Mouse (Mus musculus) liver, embryonic 16.5 days (tissue): ENCODE measurements around the gene Rab11fip4. TPM values are rescaled to one million over a fixed set of nuclear protein-coding genes. Genes with fewer than 3 reads are reported as not detected.
A peak's percentile ranks its signal among the peaks of the same experiment; 100 is the strongest.

Source experiments
- ATAC-seq: fragments of 200-750 bp; cut with Nextera tagmentation; 2 replicates; pipeline ENCODE4 v1.8.0; 2017; ENCODE audit warnings: low read depth, mild to moderate bottlenecking, moderate number of reproducible peaks, moderate library complexity
- H3K27ac ChIP-seq: fragments of 300-500 bp; sonication (generic); 2 replicates; pipeline ENCODE4 v1.5.1; 2014; ENCODE audit warnings: mild to moderate bottlenecking, low read length
- H3K27me3 ChIP-seq: fragments of 300-500 bp; sonication (generic); 2 replicates; pipeline ENCODE4 v1.6.1; 2014; ENCODE audit warnings: low read depth, low read length, mixed read lengths; ENCODE audit not compliant: control insufficient read depth, insufficient read depth
- H3K36me3 ChIP-seq: fragments of 300-500 bp; sonication (generic); 2 replicates; pipeline ENCODE4 v1.6.1; 2014; ENCODE audit warnings: mild to moderate bottlenecking; ENCODE audit not compliant: control insufficient read depth, insufficient read depth
- H3K4me1 ChIP-seq: fragments of 300-500 bp; sonication (generic); 2 replicates; pipeline ENCODE4 v1.6.1; 2014; ENCODE audit warnings: low read depth, low read length, mixed read lengths; ENCODE audit not compliant: control insufficient read depth
- H3K4me2 ChIP-seq: fragments of 300-500 bp; sonication (generic); 2 replicates; pipeline ENCODE4 v1.6.1; 2014; ENCODE audit warnings: low read depth, low read length, mixed read lengths
- H3K4me3 ChIP-seq: fragments of 300-500 bp; sonication (generic); 2 replicates; pipeline ENCODE4 v1.5.1; 2014; ENCODE audit warnings: low read depth, mild to moderate bottlenecking, low read length
- H3K9ac ChIP-seq: fragments of 300-500 bp; sonication (generic); 2 replicates; pipeline ENCODE4 v1.6.1; 2014; ENCODE audit warnings: low read depth, low read length
- H3K9me3 ChIP-seq: fragments of 300-500 bp; sonication (generic); replicated peaks from 2 replicates; pipeline ENCODE4 v1.6.1; 2016; ENCODE audit warnings: low read length; ENCODE audit not compliant: control insufficient read depth
- WGBS: fragments of 180-500 bp; shearing (Covaris S2); extraction: QIAGEN DNeasy Blood & Tissue Kit; methylation state at CpG from one replicate; pipeline ENCODE4 v1.1.7; 2014; ENCODE audit not compliant: insufficient replicate concordance; 5-methylcytosine and 5-hydroxymethylcytosine counted together
- polyA plus RNA-seq: library from polyadenylated mRNA; unstranded; fragments of >200 nt; fragmentation: Nextera tagmentation; extraction: Ambion mirVana; gene quantifications from 2 replicates; pipeline ENCODE4 v1.2.1, GENCODE M21; 2015

The Rab11fip4 gene
- polyA plus RNA-seq, 1 experiment from 2014 or later: 1.3 TPM

DNA sequence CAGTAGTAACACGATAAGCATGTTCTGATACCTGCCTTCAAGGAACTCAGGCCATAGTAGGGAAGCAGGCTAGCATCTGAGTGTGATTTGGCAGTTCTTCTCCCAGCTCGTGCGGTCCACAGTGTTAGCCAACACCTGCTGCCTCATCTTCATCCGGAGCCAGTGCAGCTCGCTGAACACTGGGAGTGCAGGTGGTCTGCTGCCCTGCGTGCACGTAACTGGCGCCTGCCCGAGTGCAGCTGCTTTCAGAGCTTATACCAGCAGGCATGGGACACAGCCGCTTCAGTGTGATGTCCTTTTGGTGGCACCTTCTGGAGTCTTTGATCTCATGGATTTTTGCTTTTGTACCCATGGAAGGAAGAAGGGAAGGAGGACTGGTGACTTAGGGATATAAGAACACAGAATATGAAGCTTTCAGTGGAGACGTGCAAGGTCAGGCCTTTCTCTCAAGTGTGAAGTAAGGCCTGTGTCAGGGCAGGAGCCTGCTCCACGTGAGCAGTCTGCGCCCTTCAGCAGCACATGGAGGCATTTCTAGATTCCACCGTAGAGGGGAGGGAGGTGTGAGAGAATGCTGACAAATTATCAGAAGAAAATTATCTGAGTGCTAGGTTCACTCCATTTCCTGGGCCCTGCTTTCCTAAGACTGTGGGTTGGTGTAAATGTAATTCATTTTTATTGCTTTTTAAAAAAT lies 15.5 kb upstream of the Rab11fip4 start:
- Histone ChIP-seq H3K36me3 (no peaks in the 10 kb centered on the region), H3K9me3 (no peaks in the 10 kb centered on the region), H3K4me2 (no peak overlapping the region), H3K27ac (no peak overlapping the region), H3K27me3 (no peaks in the 10 kb centered on the region), H3K4me1 (peaks cover 3% of the 10 kb centered on the region), H3K4me3 (no peak overlapping the region), H3K9ac (no peak overlapping the region)
- no peak for ATAC-seq
- WGBS: 82% methylated on average over 14 of the region's 14 CpGs

DNA sequence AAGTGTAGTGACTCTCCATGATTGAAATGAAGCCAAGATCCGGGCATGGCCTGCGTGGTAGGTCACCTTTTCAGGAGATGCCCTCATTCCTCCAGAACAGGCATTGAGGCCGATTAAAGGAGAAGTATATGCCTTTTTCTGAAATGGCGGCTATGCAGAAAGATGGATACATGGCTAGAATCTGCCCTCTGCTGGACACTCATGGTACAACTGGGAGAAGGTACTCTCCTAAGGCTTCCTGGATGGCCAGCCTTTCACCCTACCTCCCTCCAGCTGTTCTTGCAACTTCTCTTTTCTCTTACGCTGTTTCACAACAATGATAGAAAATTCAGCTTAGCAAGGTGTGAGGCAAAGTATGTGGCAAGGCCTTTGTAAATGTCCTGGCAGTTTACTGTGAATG lies 13.3 kb upstream of the Rab11fip4 start:
- no peak overlapping the region for H3K27ac ChIP-seq
- no peaks in the 10 kb centered on the region for H3K9me3 ChIP-seq
- 20% methylated on average over 5 of the region's 5 CpGs for WGBS
- no peaks in the 10 kb centered on the region for H3K36me3 ChIP-seq
- H3K4me3 ChIP-seq: no peak overlapping the region
- H3K9ac ChIP-seq: no peak overlapping the region
- peak; percentile 53; the same call in 1 of the 2 replicates for ATAC-seq
- H3K27me3 ChIP-seq: no peaks in the 10 kb centered on the region
- peaks cover 3% of the 10 kb centered on the region for H3K4me1 ChIP-seq
- H3K4me2 ChIP-seq: no peak overlapping the region

DNA sequence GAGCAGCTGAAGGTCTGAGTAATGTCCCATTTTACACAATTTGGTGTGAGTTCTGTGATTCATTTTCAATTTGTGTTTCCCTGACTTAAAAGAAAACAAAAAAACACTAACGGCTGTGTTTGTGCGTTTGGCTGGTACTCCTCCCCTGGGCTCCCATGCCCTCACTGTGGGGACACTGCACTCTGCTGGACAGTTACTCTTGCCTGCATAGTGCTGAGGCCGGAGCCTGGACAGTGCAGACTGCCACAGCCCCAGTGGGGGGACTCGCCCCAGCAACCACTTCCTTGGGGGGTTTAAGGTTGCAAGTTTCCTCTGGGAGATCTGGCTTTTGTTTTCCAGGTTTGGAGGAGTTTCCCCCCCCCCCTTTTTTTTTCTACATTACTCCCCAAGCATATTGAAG lies 10.4 kb upstream of the Rab11fip4 start:
- no peak overlapping the region for H3K9ac ChIP-seq
- no peak for ATAC-seq
- no peak overlapping the region for H3K4me2 ChIP-seq
- no peaks in the 10 kb centered on the region for H3K27me3 ChIP-seq
- H3K27ac ChIP-seq: no peak overlapping the region
- WGBS: 50% methylated on average over 4 of the region's 4 CpGs
- H3K9me3 ChIP-seq: no peaks in the 10 kb centered on the region
- no peak overlapping the region for H3K4me3 ChIP-seq
- peaks cover 3% of the 10 kb centered on the region for H3K4me1 ChIP-seq
- no peaks in the 10 kb centered on the region for H3K36me3 ChIP-seq

DNA sequence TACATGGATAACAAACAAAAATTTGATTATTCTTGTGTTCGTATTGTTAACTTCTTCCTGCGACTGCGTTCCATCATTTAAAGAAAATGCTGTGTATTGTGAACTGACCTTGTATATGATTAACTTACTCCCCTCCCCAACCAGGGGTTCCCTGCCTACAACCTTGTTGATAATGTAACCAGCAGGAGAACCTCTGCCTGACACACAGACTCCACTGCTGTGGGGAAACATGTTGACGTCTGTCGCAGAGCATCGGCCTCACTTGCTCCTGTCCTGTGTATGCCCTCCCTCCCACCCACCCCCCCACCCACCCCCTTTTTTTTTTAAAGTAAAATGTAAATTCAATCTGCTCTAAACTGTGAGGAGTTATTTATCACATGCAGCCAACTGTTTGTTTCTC lies 9.8 kb upstream of the Rab11fip4 start:
- WGBS: 60% methylated on average over 6 of the region's 6 CpGs
- Histone ChIP-seq H3K27ac (no peak overlapping the region), H3K9ac (no peak overlapping the region), H3K4me1 (peaks cover 3% of the 10 kb centered on the region), H3K36me3 (no peaks in the 10 kb centered on the region), H3K27me3 (no peaks in the 10 kb centered on the region), H3K4me3 (no peak overlapping the region), H3K4me2 (no peak overlapping the region), H3K9me3 (no peaks in the 10 kb centered on the region)
- ATAC-seq: peak; percentile 50; the same call in 1 of the 2 replicates

DNA sequence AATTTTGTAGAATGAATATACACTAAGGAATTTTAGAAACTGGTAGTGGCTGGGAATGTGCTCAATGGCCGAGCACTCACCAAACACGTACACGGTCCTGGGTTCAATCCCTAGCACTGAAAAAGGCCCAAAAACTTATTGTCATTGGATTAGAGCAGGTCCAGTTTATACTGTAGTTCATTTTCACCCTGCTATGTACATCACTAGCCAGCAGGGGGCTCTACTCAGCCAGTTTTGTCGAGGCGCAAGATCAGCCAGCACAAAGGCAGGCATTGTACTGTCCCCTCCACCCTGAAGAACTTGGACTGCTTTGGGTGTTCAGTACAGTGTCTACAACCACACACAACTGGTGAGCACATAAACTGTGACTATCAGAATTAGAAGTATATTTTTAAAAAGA lies 6.8 kb upstream of the Rab11fip4 start:
- no peak for ATAC-seq
- no peaks in the 10 kb centered on the region for H3K9me3 ChIP-seq
- peaks cover 3% of the 10 kb centered on the region for H3K4me1 ChIP-seq
- H3K27ac ChIP-seq: no peak overlapping the region
- no peaks in the 10 kb centered on the region for H3K36me3 ChIP-seq
- H3K4me3 ChIP-seq: no peak overlapping the region
- H3K4me2 ChIP-seq: no peak overlapping the region
- no peak overlapping the region for H3K9ac ChIP-seq
- 4% methylated on average over 5 of the region's 5 CpGs for WGBS
- H3K27me3 ChIP-seq: peaks cover 10% of the 10 kb centered on the region

DNA sequence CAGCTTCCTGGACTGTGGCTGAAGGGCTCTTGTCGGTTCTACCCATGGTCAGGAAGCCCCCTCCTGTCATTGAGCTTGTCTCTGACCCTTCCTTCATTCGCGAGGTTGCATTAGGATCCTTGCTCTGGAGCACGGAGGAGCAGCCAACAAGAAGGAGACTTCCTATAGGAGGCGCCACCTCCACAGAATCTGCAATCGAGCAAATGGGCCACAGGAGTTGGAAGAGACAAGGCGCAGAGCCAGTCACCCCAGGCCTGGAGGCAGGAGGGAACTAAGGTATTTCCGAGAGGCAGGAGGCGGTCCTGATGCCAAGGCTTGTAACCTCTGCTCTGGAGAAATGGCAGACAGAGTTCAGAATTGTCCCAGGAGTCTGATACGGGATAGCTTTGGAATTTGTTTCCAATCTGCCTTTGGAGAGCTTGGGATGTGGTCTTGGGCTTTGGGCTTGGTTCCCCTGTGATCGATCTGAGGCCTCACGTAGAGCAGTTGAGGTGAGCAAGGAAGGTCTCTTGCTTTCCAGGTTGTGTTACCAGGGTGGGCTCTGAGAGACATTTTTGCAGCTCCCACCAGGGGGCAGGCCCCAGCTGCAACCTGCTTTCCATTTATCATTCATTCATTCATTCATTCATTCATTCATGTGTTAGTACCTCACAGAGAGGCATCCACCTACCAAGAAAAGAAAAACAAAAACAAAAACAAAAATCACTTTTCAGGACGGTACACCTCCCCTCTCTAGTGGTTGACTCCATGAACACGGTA lies 1.5 kb upstream of the Rab11fip4 start:
- H3K9ac ChIP-seq: no peak overlapping the region
- no peaks in the 10 kb centered on the region for H3K9me3 ChIP-seq
- H3K4me2 ChIP-seq: no peak overlapping the region
- 38% methylated on average over 14 of the region's 14 CpGs for WGBS
- ATAC-seq: no peak
- no peaks in the 10 kb centered on the region; the same call in 1 of the 2 replicates for H3K4me1 ChIP-seq
- H3K4me3 ChIP-seq: no peak overlapping the region
- peaks cover 52% of the 10 kb centered on the region for H3K27me3 ChIP-seq
- H3K27ac ChIP-seq: no peak overlapping the region
- H3K36me3 ChIP-seq: no peaks in the 10 kb centered on the region

DNA sequence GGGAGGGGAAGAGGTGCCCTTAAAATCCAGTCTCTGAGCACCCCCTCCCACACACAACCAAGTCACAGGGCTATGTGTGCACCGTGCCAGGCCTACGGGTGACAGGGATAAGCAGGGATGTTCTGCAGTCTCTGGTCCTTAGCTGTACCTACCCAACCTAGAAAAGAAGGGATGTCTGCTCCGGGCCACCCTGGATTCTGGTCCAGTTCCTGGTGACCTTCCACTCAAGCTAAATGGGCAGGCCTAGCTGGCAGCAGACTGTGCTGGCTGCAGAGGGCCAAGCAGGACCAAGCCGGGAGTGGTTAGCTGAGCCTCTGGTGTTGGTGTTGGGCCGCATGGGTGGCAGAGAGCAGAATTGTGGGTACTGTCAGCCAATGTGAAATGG lies 571 bp downstream of the Rab11fip4 start:
- Histone ChIP-seq H3K4me3 (peak overlapping the region; percentile 52), H3K27me3 (peaks cover 52% of the 10 kb centered on the region), H3K27ac (no peak overlapping the region), H3K36me3 (no peaks in the 10 kb centered on the region), H3K4me2 (peak overlapping the region; percentile 63), H3K9me3 (no peaks in the 10 kb centered on the region), H3K4me1 (no peaks in the 10 kb centered on the region; the same call in 1 of the 2 replicates), H3K9ac (no peak overlapping the region)
- 33% methylated on average over 5 of the region's 5 CpGs for WGBS
- ATAC-seq: no peak

DNA sequence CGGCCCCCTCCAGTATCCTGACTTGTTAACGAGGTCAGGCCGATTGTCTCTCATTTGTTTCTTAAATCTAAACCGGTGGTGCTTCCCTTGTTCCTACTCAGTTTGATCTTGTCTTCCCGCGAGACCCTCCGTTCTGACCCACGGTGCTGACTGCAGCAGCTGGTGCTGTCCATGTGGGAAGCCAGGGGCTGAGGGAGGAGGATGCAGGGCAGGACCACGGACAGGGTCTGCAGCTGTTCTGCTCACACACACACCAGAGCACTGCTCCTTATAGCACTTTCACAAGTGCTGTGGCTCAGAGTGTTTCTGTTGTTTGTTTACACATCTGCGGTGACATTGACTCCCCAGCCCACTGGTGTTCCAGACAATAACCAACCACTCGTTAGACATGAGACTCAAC lies 2.5 kb downstream of the Rab11fip4 start:
- Histone ChIP-seq H3K27me3 (peaks cover 49% of the 10 kb centered on the region), H3K9me3 (no peaks in the 10 kb centered on the region), H3K4me3 (no peak overlapping the region), H3K4me1 (no peaks in the 10 kb centered on the region; the same call in 1 of the 2 replicates), H3K27ac (no peak overlapping the region), H3K36me3 (no peaks in the 10 kb centered on the region), H3K9ac (no peak overlapping the region), H3K4me2 (no peak overlapping the region)
- 30% methylated on average over 11 of the region's 11 CpGs for WGBS
- ATAC-seq: no peak

DNA sequence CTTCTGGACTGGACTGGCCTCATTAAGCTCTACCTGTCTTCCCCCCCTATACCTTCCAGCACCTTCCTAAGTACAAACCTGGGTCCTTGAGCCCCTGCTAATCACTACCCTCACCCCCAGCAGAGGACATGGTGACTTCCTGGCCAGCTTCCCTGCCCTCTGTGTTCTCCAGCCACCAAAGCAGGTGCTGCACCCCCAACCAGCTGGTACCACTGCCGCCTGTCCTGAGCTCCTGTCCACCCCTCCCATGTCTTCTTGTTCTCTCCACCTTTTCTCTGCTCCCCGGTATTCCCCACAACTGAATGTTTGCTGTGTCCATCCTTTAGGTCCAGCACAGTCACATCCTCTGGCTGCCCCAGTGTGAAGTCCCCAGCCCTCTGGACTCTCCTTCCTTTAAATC lies 19.4 kb downstream of the Rab11fip4 start:
- H3K9ac ChIP-seq: no peak overlapping the region
- WGBS: 40% methylated on average over 2 of the region's 2 CpGs
- H3K4me1 ChIP-seq: no peaks in the 10 kb centered on the region
- H3K9me3 ChIP-seq: no peaks in the 10 kb centered on the region
- no peak overlapping the region for H3K4me3 ChIP-seq
- H3K27ac ChIP-seq: no peak overlapping the region
- ATAC-seq: no peak
- no peak overlapping the region for H3K4me2 ChIP-seq
- H3K36me3 ChIP-seq: no peaks in the 10 kb centered on the region
- no peaks in the 10 kb centered on the region for H3K27me3 ChIP-seq
